Mouse (Mus musculus) limb, embryonic 15.5 days (tissue): ENCODE results near the gene Kdm1b. TPM values are rescaled to one million over a fixed set of nuclear protein-coding genes. Genes with fewer than 3 reads are reported as not detected.
A peak's percentile ranks its signal among the peaks of the same experiment; 100 is the strongest.

Source experiments
- ATAC-seq: fragments of 200-750 bp; cut with Nextera tagmentation; 2 replicates; pipeline ENCODE4 v1.8.0; 2017; ENCODE audit warnings: low read depth, moderate TSS enrichment; ENCODE audit not compliant: insufficient number of reproducible peaks, low FRiP score, low TSS enrichment
- H3K27ac ChIP-seq: fragments of 300-500 bp; sonication (generic); 2 replicates; pipeline ENCODE4 v1.5.1; 2015; ENCODE audit warnings: moderate library complexity, mild to moderate bottlenecking, inconsistent platforms
- H3K27me3 ChIP-seq: fragments of 300-500 bp; sonication (generic); 2 replicates; pipeline ENCODE4 v1.6.1; 2015; ENCODE audit warnings: inconsistent platforms
- H3K36me3 ChIP-seq: fragments of 300-500 bp; sonication (generic); 2 replicates; pipeline ENCODE4 v1.6.1; 2015; ENCODE audit warnings: inconsistent platforms
- H3K4me1 ChIP-seq: fragments of 300-500 bp; sonication (generic); 2 replicates; pipeline ENCODE4 v1.6.1; 2015; ENCODE audit warnings: inconsistent platforms
- H3K4me2 ChIP-seq: fragments of 300-500 bp; sonication (generic); 2 replicates; pipeline ENCODE4 v1.6.1; 2015; ENCODE audit warnings: mild to moderate bottlenecking, inconsistent platforms
- H3K4me3 ChIP-seq: fragments of 300-500 bp; sonication (generic); 2 replicates; pipeline ENCODE4 v1.5.1; 2015; ENCODE audit warnings: mild to moderate bottlenecking, inconsistent platforms
- H3K9ac ChIP-seq: fragments of 300-500 bp; sonication (generic); 2 replicates; pipeline ENCODE4 v1.6.1; 2015; ENCODE audit warnings: inconsistent platforms
- H3K9me3 ChIP-seq: fragments of 300-500 bp; sonication (generic); 2 replicates; pipeline ENCODE4 v1.6.1; 2016; ENCODE audit warnings: inconsistent platforms
- WGBS: fragments of 180-500 bp; shearing (Covaris S2); methylation state at CpG from one replicate; pipeline ENCODE4 v1.1.7; 2015; 5-methylcytosine and 5-hydroxymethylcytosine counted together
- polyA plus RNA-seq: library from polyadenylated mRNA; unstranded; fragments of >200 nt; fragmentation: Nextera tagmentation; extraction: Ambion mirVana; gene quantifications from 2 replicates; pipeline ENCODE4 v1.2.1, GENCODE M21; 2015

Kdm1b gene
- polyA plus RNA-seq, 1 experiment from 2014 or later = 14.3 TPM

- ATAC-seq = no peak
- peaks cover 6% of the 10 kb centered on the region; the same call in 1 of the 2 replicates for H3K4me1 ChIP-seq
- H3K36me3 ChIP-seq = peaks cover 42% of the 10 kb centered on the region
- H3K27me3 ChIP-seq = no peaks in the 10 kb centered on the region
- 84% methylated on average over 2 of the region's 2 CpGs for WGBS
- no peak overlapping the region for H3K9ac ChIP-seq
- H3K4me2 ChIP-seq = no peak overlapping the region
- no peak overlapping the region for H3K27ac ChIP-seq
- no peaks in the 10 kb centered on the region for H3K9me3 ChIP-seq
- no peak overlapping the region for H3K4me3 ChIP-seq
These were observed 50.5 kb downstream of the Kdm1b start for GRCm38 (mm10) chr13:47093791-47094190.

- 72% methylated on average over 2 of the region's 2 CpGs for WGBS
- ATAC-seq = no peak
- Histone ChIP-seq H3K4me1 (peaks cover 3% of the 10 kb centered on the region; the same call in 1 of the 2 replicates), H3K4me2 (no peak overlapping the region), H3K27ac (no peak overlapping the region), H3K9ac (no peak overlapping the region), H3K9me3 (no peaks in the 10 kb centered on the region), H3K4me3 (no peak overlapping the region), H3K27me3 (no peaks in the 10 kb centered on the region), H3K36me3 (peaks cover 45% of the 10 kb centered on the region)
These were observed 53.3 kb downstream of the Kdm1b start for GRCm38 (mm10) chr13:47096591-47096990.

GRCm38 (mm10) chr13:47099265-47099664, 56.0 kb downstream of the Kdm1b start:
- H3K4me3 ChIP-seq = no peak overlapping the region
- H3K27ac ChIP-seq = no peak overlapping the region
- H3K27me3 ChIP-seq = no peaks in the 10 kb centered on the region
- 84% methylated on average over 7 of the region's 7 CpGs for WGBS
- no peak overlapping the region for H3K4me2 ChIP-seq
- H3K4me1 ChIP-seq = peaks cover 16% of the 10 kb centered on the region
- no peak for ATAC-seq
- H3K9ac ChIP-seq = no peak overlapping the region
- no peaks in the 10 kb centered on the region for H3K9me3 ChIP-seq
- H3K36me3 ChIP-seq = peaks cover 37% of the 10 kb centered on the region

GRCm38 (mm10) chr13:47100587-47100986, 57.3 kb downstream of the Kdm1b start:
- Histone ChIP-seq H3K27me3 (no peaks in the 10 kb centered on the region), H3K36me3 (peaks cover 27% of the 10 kb centered on the region), H3K9me3 (no peaks in the 10 kb centered on the region), H3K4me1 (peaks cover 17% of the 10 kb centered on the region), H3K4me3 (no peak overlapping the region), H3K27ac (no peak overlapping the region), H3K9ac (no peak overlapping the region), H3K4me2 (no peak overlapping the region)
- no peak for ATAC-seq
- WGBS = 86% methylated on average over 2 of the region's 2 CpGs

GRCm38 (mm10) chr13:47104146-47104545, 60.8 kb downstream of the Kdm1b start:
- H3K4me2 ChIP-seq = peak overlapping the region; percentile 54
- no peak for ATAC-seq
- 14% methylated on average over 2 of the region's 2 CpGs for WGBS
- H3K9me3 ChIP-seq = no peaks in the 10 kb centered on the region
- H3K9ac ChIP-seq = no peak overlapping the region
- peak overlapping the region; percentile 79 for H3K4me3 ChIP-seq
- H3K27me3 ChIP-seq = no peaks in the 10 kb centered on the region
- peaks cover 12% of the 10 kb centered on the region; the same call in 1 of the 2 replicates for H3K36me3 ChIP-seq
- H3K4me1 ChIP-seq = peaks cover 14% of the 10 kb centered on the region
- 0 out of 2 replicates have a peak overlapping the region, but pooled peaks have one; percentile 11 for H3K27ac ChIP-seq

- Histone ChIP-seq H3K36me3 (peaks cover 8% of the 10 kb centered on the region; the same call in 1 of the 2 replicates), H3K4me1 (peaks cover 14% of the 10 kb centered on the region), H3K4me3 (peak overlapping the region; percentile 79), H3K27ac (peak overlapping the region; percentile 100), H3K9ac (peak overlapping the region; percentile 94), H3K4me2 (peak overlapping the region; percentile 54), H3K9me3 (no peaks in the 10 kb centered on the region), H3K27me3 (no peaks in the 10 kb centered on the region)
- WGBS = under 1% methylated on average over 25 of the region's 25 CpGs
- ATAC-seq = no peak
These were observed 61.7 kb downstream of the Kdm1b start for GRCm38 (mm10) chr13:47104856-47105541.

- Histone ChIP-seq H3K4me1 (peaks cover 14% of the 10 kb centered on the region), H3K4me2 (peak within 1 kb of the TSS; percentile 57), H3K27me3 (no peaks in the 10 kb centered on the region), H3K9me3 (no peaks in the 10 kb centered on the region), H3K36me3 (0 out of 2 replicates have a peak, but pooled peaks cover 4% of the 10 kb centered on the region), H3K27ac (peak within 1 kb of the TSS; percentile 100), H3K9ac (peak within 1 kb of the TSS; percentile 94), H3K4me3 (peak within 1 kb of the TSS; percentile 79)
- WGBS = under 1% methylated on average over 124 of the region's 129 CpGs
- ATAC-seq = peak; percentile 91
These were observed 62.6 kb downstream of the Kdm1b start, which contains the start of gene Dek for GRCm38 (mm10) chr13:47105711-47106579. Gene Dek, minus strand, starts transcription at chr13:47106201.

GRCm38 (mm10) chr13:47106580-47106888, 63.2 kb downstream of the Kdm1b start:
- peak; percentile 9; the same call in 1 of the 2 replicates for ATAC-seq
- Histone ChIP-seq H3K4me3 (peak overlapping the region; percentile 79), H3K4me2 (peak overlapping the region; percentile 57), H3K27ac (peak overlapping the region; percentile 100), H3K9ac (peak overlapping the region; percentile 94), H3K36me3 (0 out of 2 replicates have a peak, but pooled peaks cover 4% of the 10 kb centered on the region), H3K9me3 (no peaks in the 10 kb centered on the region), H3K4me1 (peaks cover 14% of the 10 kb centered on the region), H3K27me3 (no peaks in the 10 kb centered on the region)
- under 1% methylated on average over 20 of the region's 20 CpGs for WGBS

- Histone ChIP-seq H3K27ac (no peak overlapping the region), H3K4me1 (peaks cover 1% of the 10 kb centered on the region), H3K27me3 (no peaks in the 10 kb centered on the region), H3K4me3 (no peak overlapping the region), H3K9me3 (no peaks in the 10 kb centered on the region), H3K9ac (no peak overlapping the region), H3K36me3 (no peaks in the 10 kb centered on the region), H3K4me2 (no peak overlapping the region)
- no peak for ATAC-seq
- 76% methylated on average over 2 of the region's 2 CpGs for WGBS
These were observed 65.9 kb downstream of the Kdm1b start for GRCm38 (mm10) chr13:47109239-47109638.

- Histone ChIP-seq H3K27ac (no peak overlapping the region), H3K4me2 (no peak overlapping the region), H3K36me3 (no peaks in the 10 kb centered on the region), H3K9ac (no peak overlapping the region), H3K27me3 (no peaks in the 10 kb centered on the region), H3K4me3 (no peak overlapping the region), H3K9me3 (no peaks in the 10 kb centered on the region), H3K4me1 (no peaks in the 10 kb centered on the region)
- ATAC-seq = no peak
- WGBS = 84% methylated on average over 3 of the region's 3 CpGs
These were observed 67.9 kb downstream of the Kdm1b start for GRCm38 (mm10) chr13:47111185-47111584.

GRCm38 (mm10) chr13:47112056-47112455, 68.8 kb downstream of the Kdm1b start:
- no peaks in the 10 kb centered on the region for H3K36me3 ChIP-seq
- no peak overlapping the region for H3K4me3 ChIP-seq
- ATAC-seq = no peak
- H3K9ac ChIP-seq = no peak overlapping the region
- no peaks in the 10 kb centered on the region for H3K4me1 ChIP-seq
- no peaks in the 10 kb centered on the region for H3K9me3 ChIP-seq
- no peak overlapping the region for H3K4me2 ChIP-seq
- WGBS = 73% methylated on average over 3 of the region's 3 CpGs
- H3K27ac ChIP-seq = no peak overlapping the region
- H3K27me3 ChIP-seq = no peaks in the 10 kb centered on the region

- Histone ChIP-seq H3K27ac (no peak overlapping the region), H3K36me3 (no peaks in the 10 kb centered on the region), H3K4me2 (no peak overlapping the region), H3K4me3 (no peak overlapping the region), H3K9me3 (no peaks in the 10 kb centered on the region), H3K4me1 (no peaks in the 10 kb centered on the region), H3K27me3 (no peaks in the 10 kb centered on the region), H3K9ac (no peak overlapping the region)
- ATAC-seq = no peak
- 54% methylated on average over 3 of the region's 3 CpGs for WGBS
These were observed 69.6 kb downstream of the Kdm1b start for GRCm38 (mm10) chr13:47112924-47113323.
